Mouse (Mus musculus): ENCODE results near the gene Dclre1a. TPM values are rescaled to one million over a fixed set of nuclear protein-coding genes. Genes with fewer than 3 reads are reported as not detected.

The Dclre1a gene
- total RNA-seq, 2 experiments from 2014 or later: 10.1 to 11.3 TPM

GRCm38 (mm10) chr19:56486926-56487325 lies 61.1 kb downstream of the Dclre1a start:
- DNase-seq (ENCODE audit: low spot score): no peak
- intact Hi-C loops (cut with DNase I): no loop called here

DNA sequence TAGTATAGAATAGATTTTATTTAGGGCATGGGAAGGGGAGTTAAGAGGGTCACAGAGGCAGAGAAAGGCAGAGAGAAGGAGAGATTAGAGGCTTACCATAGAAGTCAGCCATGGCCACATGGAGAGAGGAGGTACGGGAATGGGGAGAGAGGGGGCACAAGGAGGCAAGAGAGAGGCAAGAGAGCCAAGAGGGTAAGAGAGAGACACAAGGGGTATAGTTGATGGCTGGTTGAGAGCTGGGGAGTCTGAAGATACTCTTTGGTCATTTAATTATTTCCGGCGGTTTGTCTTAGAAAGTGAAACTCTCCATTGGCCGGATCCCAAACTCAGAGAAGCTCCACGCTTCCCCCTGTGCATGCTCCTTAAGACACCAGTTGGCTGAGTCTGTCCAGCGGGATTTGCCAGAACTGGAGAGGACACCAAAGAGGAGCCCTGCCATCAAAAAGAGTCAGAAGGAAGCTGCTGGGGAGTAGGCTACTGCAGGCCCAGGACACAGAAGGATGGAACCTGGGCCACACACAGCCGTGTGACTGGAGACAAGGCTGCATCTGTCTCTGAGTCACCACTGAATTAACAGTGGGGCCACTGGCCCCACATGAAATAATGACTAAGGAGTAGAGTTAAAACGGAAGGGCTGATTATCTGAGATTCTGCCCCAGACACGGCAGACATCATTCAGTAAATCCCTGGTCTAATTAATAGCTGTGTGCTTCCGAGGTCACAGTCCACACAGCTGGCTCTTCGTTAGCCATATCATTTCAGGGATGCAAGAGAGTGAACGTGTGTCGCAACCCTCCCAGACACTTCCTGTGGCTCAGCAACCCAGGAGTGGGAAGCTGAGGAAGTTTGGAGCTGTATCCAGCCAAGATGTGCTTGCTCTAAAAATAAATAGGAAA lies 62.4 kb downstream of the Dclre1a start:
- intact Hi-C loops (cut with DNase I): no loop called here
- DNase-seq (ENCODE audit: low spot score): peak; percentile 39

- intact Hi-C loops (cut with DNase I): no loop called here
- DNase-seq (ENCODE audit: low spot score): no peak
Measured at GRCm38 (mm10) chr19:56484630-56485375, 63.2 kb downstream of the Dclre1a start.

Other genes starting within 250 kb of the Dclre1a start
- gene Nrap, start 158.2 kb downstream of the Dclre1a start, total RNA-seq (2021): 100 to 1,000 TPM; 314 to 343 TPM
- gene Casp7, start 151.1 kb downstream of the Dclre1a start, total RNA-seq (2021): 10 to 100 TPM; 12.6 to 15.6 TPM
- under 1 TPM in 1 of 2 experiments, not detected in 1; 0.25 TPM for gene Plekhs1, start 86.6 kb downstream of the Dclre1a start, total RNA-seq (2021)
- 10 to 100 TPM; 22.9 to 28.6 TPM for gene Nhlrc2, start within 50 bp of the Dclre1a start, total RNA-seq (2021)
- 10 to 100 TPM; 24.3 to 30.9 TPM for gene Adrb1, start 174.0 kb upstream of the Dclre1a start, total RNA-seq (2021)

All from heart, postnatal 25 days (tissue).